Mouse (Mus musculus) forebrain, embryonic 16.5 days (tissue): ENCODE measurements at regions not wholly inside any gene's neighbourhood (a gene's known extent, or its start where the extent isn't known, plus 50 kb on each side); places are given as distances from the start of the nearest gene placed in this dataset.

Experiments
- ATAC-seq: fragments of 200-750 bp; cut with Nextera tagmentation; 2 replicates; pipeline ENCODE4 v1.8.0; 2017; ENCODE audit warnings: mild to moderate bottlenecking, moderate library complexity
- H3K27ac ChIP-seq: fragments of 300-500 bp; sonication (generic); 2 replicates; pipeline ENCODE4 v1.5.1; 2014; ENCODE audit warnings: low read length, control low read depth
- H3K27me3 ChIP-seq: fragments of 300-500 bp; sonication (generic); replicated peaks from 2 replicates; pipeline ENCODE4 v1.6.1; 2014; ENCODE audit warnings: low read length; ENCODE audit not compliant: control insufficient read depth, insufficient read depth
- H3K36me3 ChIP-seq: fragments of 300-500 bp; sonication (generic); 2 replicates; pipeline ENCODE4 v1.6.1; 2014; ENCODE audit not compliant: control insufficient read depth, insufficient read depth
- H3K4me1 ChIP-seq: fragments of 300-500 bp; sonication (generic); replicated peaks from 2 replicates; pipeline ENCODE4 v1.6.1; 2014; ENCODE audit warnings: low read length; ENCODE audit not compliant: control insufficient read depth, insufficient read depth
- H3K4me2 ChIP-seq: fragments of 300-500 bp; sonication (generic); 2 replicates; pipeline ENCODE4 v1.6.1; 2014; ENCODE audit warnings: mild to moderate bottlenecking, low read length, control low read depth
- H3K4me3 ChIP-seq: fragments of 300-500 bp; sonication (generic); replicated peaks from 2 replicates; pipeline ENCODE4 v1.5.1; 2014; ENCODE audit warnings: mild to moderate bottlenecking, low read length, control low read depth
- H3K9ac ChIP-seq: fragments of 300-500 bp; sonication (generic); replicated peaks from 2 replicates; pipeline ENCODE4 v1.6.1; 2014; ENCODE audit warnings: low read depth, low read length, control low read depth
- H3K9me3 ChIP-seq: fragments of 300-500 bp; sonication (generic); 2 replicates; pipeline ENCODE4 v1.6.1; 2016; ENCODE audit warnings: low read length; ENCODE audit not compliant: control insufficient read depth
- WGBS: fragments of 180-500 bp; shearing (Covaris S2); extraction: QIAGEN DNeasy Blood & Tissue Kit; methylation state at CpG from one replicate; pipeline ENCODE4 v1.1.7; 2014; 5-methylcytosine and 5-hydroxymethylcytosine counted together

DNA sequence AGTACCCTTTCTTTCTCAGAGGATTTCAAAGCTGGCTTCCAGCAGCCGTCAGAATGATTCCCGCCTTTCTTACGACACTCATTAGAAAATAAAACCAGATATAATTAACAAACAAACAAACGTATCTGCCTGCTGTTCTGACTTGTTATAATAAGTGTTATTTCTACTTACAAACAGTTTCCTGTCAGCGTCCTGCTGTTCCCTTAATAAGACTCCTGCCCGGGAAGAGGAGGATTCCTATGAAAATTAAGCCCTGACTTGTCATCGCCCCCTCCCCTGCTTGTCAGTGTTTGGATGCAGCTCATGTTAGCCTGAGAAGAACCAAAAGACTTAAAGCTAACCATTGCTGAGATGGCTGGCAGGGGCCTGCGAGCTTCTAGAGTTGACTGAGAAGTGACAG, 92.6 kb upstream of the Map4k3 start:
- peak; percentile 57 for ATAC-seq
- no peaks in the 10 kb centered on the region for H3K27me3 ChIP-seq
- no peaks in the 10 kb centered on the region; the same call in 1 of the 2 replicates for H3K9me3 ChIP-seq
- no peak overlapping the region for H3K9ac ChIP-seq
- H3K4me1 ChIP-seq = peaks cover under 1% of the 10 kb centered on the region
- no peaks in the 10 kb centered on the region for H3K36me3 ChIP-seq
- H3K4me2 ChIP-seq = no peak overlapping the region
- no peak overlapping the region for H3K4me3 ChIP-seq
- WGBS = 29% methylated on average over 8 of the region's 8 CpGs
- no peak overlapping the region for H3K27ac ChIP-seq

DNA sequence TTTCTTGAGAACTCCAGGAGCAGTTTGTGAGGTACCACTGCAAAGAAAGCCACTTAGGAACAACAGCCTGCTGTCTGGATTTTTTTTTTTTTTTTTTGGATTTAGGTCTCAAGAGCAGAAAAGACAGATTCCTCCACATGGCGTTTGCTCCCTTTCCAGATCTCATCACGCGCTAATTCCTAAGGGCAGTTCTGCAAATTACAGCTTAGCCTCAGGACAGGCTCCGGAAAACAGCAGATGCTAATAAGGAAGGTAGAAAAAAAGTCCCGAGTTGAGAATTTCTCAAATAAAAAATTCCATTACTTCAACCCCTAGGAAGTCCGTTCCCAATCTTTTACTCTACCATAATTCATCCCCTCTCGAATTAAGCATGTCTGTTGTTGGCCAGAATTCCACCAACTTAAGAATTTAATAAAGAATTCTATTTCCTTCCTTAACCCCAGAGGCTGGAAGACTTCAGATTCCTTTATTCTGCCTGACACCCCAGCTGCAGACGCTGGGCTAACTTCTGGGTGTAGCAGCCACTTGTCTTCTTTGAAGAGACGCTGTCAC, 90.3 kb upstream of the Map4k3 start:
- Histone ChIP-seq H3K9ac (no peak overlapping the region), H3K27ac (no peak overlapping the region), H3K4me1 (no peaks in the 10 kb centered on the region), H3K4me2 (no peak overlapping the region), H3K36me3 (no peaks in the 10 kb centered on the region), H3K27me3 (no peaks in the 10 kb centered on the region), H3K4me3 (no peak overlapping the region), H3K9me3 (no peaks in the 10 kb centered on the region)
- 81% methylated on average over 9 of the region's 9 CpGs for WGBS
- ATAC-seq = no peak

DNA sequence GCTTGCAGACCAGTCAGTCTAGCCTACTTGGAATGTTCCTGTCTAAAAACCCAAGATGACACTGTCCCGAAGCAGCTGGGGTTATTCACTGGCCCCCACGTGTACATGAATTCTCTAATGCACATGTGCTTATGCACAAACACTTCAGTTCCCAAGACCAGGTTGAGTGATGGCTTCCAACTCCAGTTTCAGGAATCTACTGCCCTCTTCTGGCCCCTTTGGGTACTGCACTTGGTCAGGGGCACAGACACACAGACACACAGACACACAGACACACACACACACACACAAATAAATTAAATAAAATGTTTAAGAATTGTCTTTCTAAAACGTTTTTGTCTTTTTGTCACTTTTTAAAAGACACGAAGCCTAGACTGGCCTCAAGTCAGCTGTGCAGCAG, 87.5 kb upstream of the Map4k3 start:
- no peak overlapping the region for H3K4me2 ChIP-seq
- no peaks in the 10 kb centered on the region for H3K36me3 ChIP-seq
- no peak for ATAC-seq
- H3K9me3 ChIP-seq = no peaks in the 10 kb centered on the region
- no peaks in the 10 kb centered on the region for H3K4me1 ChIP-seq
- H3K27ac ChIP-seq = no peak overlapping the region
- H3K9ac ChIP-seq = no peak overlapping the region
- WGBS = 83% methylated on average over 4 of the region's 4 CpGs
- no peak overlapping the region for H3K4me3 ChIP-seq
- no peaks in the 10 kb centered on the region for H3K27me3 ChIP-seq

DNA sequence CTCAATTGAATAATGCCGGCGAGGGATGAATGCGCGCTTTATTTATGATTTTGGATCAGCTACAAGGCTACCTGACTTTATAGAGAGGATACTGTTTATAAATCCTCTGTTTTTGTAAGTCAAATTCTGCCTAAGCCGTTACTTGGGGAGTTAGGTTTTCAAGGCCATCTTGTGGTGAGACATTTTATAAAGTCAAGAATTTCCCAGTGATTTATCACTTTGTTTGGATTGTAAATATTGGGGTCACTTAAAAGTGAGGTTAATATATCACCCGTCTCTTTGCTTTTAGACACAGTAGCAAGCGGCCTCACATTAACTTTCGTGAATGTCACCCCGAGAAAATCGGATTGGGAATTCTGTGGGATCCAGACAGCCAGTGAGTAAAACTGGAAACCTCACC, 84.9 kb upstream of the Map4k3 start:
- 94% methylated on average over 10 of the region's 10 CpGs for WGBS
- no peak for ATAC-seq
- H3K4me3 ChIP-seq = no peak overlapping the region
- no peak overlapping the region for H3K4me2 ChIP-seq
- no peaks in the 10 kb centered on the region for H3K36me3 ChIP-seq
- H3K4me1 ChIP-seq = 0 out of 2 replicates have a peak, but pooled peaks cover 4% of the 10 kb centered on the region
- H3K27ac ChIP-seq = no peak overlapping the region
- no peaks in the 10 kb centered on the region for H3K9me3 ChIP-seq
- H3K9ac ChIP-seq = no peak overlapping the region
- no peaks in the 10 kb centered on the region for H3K27me3 ChIP-seq

DNA sequence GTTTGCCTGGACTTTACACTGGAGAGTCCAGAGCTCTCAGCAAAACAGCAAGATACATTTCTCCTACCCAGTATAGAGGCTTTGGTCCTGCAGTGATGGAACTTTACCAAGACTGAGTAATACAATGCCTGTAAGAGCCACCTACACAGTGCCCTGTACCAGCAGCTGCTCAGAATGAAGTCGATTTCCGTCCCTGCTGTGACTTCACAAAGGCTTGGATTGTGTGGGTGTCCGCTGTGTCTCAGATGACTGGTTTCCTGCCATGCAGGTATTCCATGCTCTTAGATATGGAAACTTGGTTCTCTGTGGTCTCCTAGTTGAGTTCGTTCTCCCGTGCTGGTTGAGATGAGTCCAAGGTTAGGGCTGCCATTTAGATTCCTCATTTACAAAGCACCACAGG, 81.0 kb upstream of the Map4k3 start:
- Histone ChIP-seq H3K9ac (no peak overlapping the region), H3K36me3 (no peaks in the 10 kb centered on the region)

DNA sequence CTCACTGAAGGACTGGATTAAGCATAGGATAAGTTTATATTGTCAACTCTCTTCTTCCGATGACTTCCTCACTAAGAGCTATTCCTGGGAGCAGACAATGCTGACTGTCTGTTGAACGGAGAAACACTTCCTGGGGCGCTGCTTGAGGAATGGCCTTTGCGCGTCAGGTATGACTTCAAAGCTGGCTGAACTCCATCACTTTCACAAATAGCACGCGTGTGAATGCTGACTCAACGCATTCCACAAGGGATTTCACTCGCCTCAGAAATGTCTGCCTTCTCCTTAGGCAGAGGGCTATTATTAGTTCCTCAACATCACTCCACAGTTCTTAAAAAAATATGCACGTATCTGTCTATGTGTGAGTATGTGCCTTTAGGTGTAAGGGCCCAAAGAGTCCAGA, 79.8 kb upstream of the Map4k3 start:
- H3K4me2 ChIP-seq = no peak overlapping the region
- WGBS = 71% methylated on average over 10 of the region's 10 CpGs
- H3K36me3 ChIP-seq = no peaks in the 10 kb centered on the region
- H3K4me3 ChIP-seq = no peak overlapping the region
- no peak overlapping the region for H3K9ac ChIP-seq
- H3K4me1 ChIP-seq = 0 out of 2 replicates have a peak, but pooled peaks cover 4% of the 10 kb centered on the region
- no peaks in the 10 kb centered on the region for H3K9me3 ChIP-seq
- no peak for ATAC-seq
- H3K27me3 ChIP-seq = no peaks in the 10 kb centered on the region
- H3K27ac ChIP-seq = no peak overlapping the region

More for the DNA sequence above, 81.0 kb upstream of the Map4k3 start:
- no peak overlapping the region for H3K4me2 ChIP-seq
- no peak for ATAC-seq
- H3K4me1 ChIP-seq = 0 out of 2 replicates have a peak, but pooled peaks cover 4% of the 10 kb centered on the region
- 72% methylated on average over 5 of the region's 5 CpGs for WGBS
- H3K27me3 ChIP-seq = no peaks in the 10 kb centered on the region
- H3K4me3 ChIP-seq = no peak overlapping the region
- H3K27ac ChIP-seq = no peak overlapping the region
- no peaks in the 10 kb centered on the region for H3K9me3 ChIP-seq

DNA sequence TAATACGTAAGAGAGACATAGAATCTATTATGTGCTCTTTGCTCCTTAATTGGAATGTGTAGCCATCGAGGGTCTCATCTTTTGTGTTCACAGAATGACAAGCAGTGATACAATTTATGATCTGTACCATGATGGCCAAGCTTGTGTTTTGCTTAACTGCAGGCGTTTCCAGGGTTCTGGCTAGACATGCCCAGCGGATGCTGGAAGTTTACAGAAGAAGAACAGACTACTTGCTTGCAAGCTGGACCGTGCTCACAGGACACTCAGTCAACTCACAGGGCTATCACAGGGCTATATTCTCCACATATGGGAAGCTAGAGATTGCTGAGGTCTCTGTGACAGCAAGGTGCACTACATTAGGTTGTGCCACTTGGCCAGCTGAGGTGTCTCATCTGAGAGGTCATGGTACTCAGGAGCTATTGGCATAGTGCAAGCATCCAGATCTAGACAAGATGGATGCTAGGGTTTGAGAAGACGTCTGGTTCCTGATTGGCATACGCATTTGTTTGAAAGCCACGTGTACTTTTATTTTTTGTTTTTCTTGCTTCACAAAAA, 75.2 kb upstream of the Map4k3 start:
- H3K36me3 ChIP-seq = no peaks in the 10 kb centered on the region
- H3K27me3 ChIP-seq = no peaks in the 10 kb centered on the region
- H3K4me3 ChIP-seq = no peak overlapping the region
- 76% methylated on average over 8 of the region's 8 CpGs for WGBS
- no peaks in the 10 kb centered on the region for H3K9me3 ChIP-seq
- no peak overlapping the region for H3K9ac ChIP-seq
- no peak for ATAC-seq
- no peak overlapping the region for H3K4me2 ChIP-seq
- no peak overlapping the region for H3K27ac ChIP-seq
- peaks cover 18% of the 10 kb centered on the region for H3K4me1 ChIP-seq

DNA sequence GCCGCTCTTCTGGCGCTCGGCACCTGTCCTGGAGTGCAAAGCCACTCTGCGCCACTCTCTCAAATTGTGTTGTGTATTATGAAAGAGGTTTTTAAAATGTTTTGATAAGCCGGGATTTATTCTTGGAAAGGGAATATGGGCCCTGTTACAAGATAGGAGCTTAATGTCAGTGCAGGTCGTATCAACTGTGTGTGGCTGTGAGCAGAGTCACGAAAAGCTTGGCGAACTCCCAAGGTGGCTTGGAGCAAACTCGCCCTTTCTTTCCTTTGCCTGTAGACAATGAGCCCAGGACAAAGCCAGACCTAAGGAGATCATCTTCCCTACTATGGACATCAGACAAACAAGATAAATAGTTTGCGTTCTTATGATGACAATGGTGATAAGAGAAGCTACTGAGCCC, 74.3 kb upstream of the Map4k3 start:
- 67% methylated on average over 10 of the region's 10 CpGs for WGBS
- H3K4me2 ChIP-seq = no peak overlapping the region
- no peak overlapping the region for H3K27ac ChIP-seq
- no peaks in the 10 kb centered on the region for H3K9me3 ChIP-seq
- no peaks in the 10 kb centered on the region for H3K27me3 ChIP-seq
- peaks cover 18% of the 10 kb centered on the region for H3K4me1 ChIP-seq
- no peak for ATAC-seq
- no peak overlapping the region for H3K4me3 ChIP-seq
- H3K36me3 ChIP-seq = no peaks in the 10 kb centered on the region
- H3K9ac ChIP-seq = no peak overlapping the region

DNA sequence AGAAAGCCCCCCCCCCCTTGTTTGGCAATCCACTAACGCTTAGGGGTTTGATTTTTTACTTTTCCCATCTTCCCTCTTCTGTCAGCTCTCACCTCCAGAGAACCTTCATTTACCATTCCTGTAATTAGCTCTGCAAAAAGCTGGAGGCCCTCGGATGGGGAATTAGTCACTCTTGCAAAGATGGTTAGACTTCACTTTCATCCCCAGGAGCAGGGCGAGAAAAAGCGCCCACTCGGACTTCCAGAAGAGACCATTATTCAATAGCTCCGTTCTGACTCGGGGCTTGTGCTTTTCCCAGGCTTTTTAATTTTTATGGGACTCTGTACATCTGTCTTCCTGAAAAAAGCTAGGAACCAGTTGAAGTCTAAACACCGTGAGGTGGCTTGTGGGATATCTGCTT, 73.7 kb upstream of the Map4k3 start:
- peak; percentile 27 for ATAC-seq

More for the DNA sequence above, 73.7 kb upstream of the Map4k3 start:
- no peak overlapping the region for H3K9ac ChIP-seq
- H3K4me2 ChIP-seq = peak overlapping the region; percentile 27; the same call in 1 of the 2 replicates
- H3K27me3 ChIP-seq = no peaks in the 10 kb centered on the region
- WGBS = 40% methylated on average over 8 of the region's 8 CpGs
- H3K36me3 ChIP-seq = no peaks in the 10 kb centered on the region
- peaks cover 18% of the 10 kb centered on the region for H3K4me1 ChIP-seq
- H3K4me3 ChIP-seq = no peak overlapping the region
- peak overlapping the region; percentile 73 for H3K27ac ChIP-seq
- no peaks in the 10 kb centered on the region for H3K9me3 ChIP-seq
